Mouse (Mus musculus) cerebellum, adult 8-10 months (tissue): ENCODE measurements around the gene Ly6g6d.

Source experiments
- DNase-seq: peaks from one replicate; pipeline ENCODE4 v3.0.0; 2022

The Ly6g6d gene

DNA sequence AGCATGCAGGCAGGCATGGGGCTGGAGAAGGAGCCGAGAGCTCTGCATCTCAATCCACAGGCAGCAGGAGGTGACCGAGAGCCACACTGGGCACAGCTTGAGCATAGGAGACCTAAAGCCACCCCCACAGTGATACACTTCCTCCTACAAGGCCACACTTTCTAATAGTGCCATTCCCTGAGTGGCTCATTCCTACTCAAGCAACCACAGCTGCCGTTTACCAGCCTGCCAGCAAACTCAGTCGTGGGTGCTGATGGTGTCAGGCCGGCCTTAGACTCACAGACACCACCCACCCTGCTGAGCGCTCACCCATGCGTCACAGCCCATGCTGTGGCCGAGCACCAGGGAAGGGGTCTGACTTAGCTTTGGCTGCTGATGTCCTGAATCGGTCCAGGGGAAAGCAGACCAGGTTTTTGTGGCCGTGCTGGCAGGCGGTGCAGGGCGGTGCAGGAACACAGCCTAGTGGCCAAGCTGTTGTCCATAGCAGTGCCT is 19.3 kb upstream of the Ly6g6d start:
- DNase-seq, result peak; percentile 67

DNA sequence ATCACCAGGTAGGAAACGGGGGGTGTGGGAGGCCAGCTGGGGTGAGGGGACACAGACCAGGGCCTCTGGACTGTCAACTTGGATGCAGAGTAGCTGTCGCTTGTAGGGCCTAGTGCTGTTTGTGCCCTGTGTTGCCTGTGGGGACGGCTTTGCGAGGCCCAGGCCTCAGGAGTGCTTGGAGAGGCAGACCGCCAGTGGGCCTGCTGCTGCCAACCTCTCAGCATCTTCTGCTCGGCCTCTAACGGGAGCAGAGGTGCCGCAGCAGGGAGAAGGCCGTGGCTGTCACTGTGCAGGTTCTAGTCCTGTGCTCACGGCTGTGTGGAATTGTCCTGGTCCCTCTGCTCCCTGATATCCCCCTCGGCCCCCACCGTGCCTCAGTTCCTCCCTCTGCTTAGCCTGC is 18.7 kb upstream of the Ly6g6d start:
- DNase-seq, result no peak

DNA sequence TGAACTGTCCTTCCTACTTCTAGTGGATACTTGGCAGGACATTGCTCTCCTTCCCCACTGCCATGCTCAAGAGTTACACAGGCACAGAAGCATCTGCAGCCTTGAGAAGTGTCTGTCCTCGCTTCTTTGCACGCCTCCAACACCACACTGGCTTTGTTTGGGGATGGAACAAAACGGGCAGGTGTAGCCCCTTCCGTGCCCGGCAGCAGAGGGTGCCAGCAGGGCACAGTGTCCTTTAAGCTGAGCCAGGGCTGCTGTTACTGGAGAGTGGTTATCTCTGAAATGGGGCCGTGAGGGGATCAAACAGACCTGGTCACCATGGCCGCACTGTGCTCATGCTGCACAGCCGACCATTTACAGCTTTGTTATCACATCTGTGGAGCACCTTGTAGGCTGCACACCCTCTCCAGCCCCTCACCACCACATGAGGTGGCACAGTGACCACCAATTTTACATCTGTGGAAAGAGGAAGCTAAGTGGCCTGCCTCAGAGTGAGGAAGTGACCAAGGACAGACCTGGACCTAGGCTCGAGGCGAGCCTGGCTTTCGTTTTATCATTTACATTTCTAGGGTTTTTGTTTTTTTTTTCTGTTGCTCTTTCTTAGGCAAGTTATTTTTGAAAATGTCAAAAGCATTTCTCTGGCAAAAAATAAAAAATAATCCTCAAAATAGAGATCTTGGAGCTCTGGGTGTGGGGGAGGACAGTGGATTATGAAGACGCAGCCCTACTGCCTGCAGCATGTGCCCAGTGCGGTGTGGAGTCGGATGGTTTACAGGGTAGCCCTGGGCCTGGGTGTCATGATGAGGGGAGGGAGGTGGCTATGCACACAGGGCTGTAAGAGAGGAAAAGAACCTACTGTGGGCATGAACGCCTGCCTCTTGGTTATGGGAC is 16.9 kb upstream of the Ly6g6d start:
- no peak for DNase-seq

DNA sequence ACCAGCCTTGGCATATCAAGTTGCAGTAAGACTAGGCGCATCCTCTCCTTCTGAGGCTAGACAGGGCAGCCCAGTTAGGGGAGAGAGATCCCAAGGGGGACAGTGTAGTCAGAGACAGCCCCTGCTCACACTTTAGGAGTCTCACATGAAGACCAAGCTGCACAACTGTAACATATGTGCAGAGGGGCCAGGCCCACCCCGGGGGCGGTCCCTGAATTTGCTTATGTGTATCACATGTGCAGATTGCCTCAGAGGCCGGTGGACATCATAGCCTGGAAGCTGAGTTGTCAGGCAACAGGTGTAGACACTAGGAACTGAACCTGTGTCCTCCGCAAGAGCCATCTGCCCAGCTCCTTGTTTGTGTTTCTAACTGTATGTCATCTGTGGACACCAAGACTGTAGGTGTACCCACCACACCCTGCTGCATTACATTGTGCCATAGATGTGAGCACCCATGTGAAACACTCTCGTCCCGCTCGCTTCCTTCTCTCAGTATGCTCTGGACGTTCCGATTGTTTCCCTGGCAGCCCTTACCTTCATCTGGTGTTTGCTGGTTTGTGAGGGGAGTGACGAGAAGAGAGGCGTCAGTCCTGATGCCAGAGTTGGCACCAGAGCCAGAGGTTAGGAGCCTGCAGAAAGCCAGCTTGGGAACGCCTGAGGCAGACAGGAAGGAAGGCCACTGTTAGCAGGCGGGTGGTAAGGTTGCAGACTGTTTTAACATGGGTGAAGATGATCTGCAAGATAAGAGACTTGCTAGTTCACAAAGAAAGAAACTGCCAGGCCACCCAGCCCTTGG is 14.7 kb upstream of the Ly6g6d start:
- DNase-seq, result no peak

DNA sequence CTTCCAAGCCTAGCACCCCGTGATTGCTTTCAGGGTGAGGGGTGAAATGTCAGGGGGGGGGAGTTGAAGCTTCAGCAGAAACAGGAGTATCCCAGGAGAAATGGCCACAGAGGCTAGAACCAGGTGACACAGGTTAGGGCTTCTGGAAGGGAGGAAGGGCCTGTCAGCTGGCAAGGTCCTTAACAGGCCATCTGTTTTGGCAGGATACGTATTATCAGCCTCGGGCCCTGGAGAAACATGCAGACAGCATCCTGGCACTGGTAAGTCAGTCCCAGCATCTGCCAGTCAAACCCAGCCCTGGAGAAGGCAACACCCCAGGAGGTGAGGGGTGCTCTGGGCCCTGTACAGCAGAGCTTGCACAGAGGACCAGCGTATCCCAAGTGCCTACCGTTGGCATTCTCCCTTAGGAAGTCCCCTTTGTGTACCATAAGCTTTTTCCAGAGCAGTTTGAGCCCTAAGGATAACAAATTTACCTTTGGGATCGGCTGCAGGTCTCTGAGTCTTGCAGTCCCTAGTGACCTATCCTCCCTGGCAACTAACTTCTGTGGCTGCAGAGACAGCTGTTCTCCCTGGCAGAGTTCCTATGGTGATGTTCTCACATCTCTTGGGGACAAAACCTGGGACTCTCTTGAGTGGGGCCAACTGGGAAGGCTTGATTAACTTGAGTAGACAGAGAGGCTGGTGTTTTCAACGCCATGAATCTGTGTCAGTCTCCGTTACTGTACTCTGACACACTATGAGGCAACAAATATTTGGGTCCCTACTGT is 12.5 kb upstream of the Ly6g6d start:
- DNase-seq, result peak; percentile 82

DNA sequence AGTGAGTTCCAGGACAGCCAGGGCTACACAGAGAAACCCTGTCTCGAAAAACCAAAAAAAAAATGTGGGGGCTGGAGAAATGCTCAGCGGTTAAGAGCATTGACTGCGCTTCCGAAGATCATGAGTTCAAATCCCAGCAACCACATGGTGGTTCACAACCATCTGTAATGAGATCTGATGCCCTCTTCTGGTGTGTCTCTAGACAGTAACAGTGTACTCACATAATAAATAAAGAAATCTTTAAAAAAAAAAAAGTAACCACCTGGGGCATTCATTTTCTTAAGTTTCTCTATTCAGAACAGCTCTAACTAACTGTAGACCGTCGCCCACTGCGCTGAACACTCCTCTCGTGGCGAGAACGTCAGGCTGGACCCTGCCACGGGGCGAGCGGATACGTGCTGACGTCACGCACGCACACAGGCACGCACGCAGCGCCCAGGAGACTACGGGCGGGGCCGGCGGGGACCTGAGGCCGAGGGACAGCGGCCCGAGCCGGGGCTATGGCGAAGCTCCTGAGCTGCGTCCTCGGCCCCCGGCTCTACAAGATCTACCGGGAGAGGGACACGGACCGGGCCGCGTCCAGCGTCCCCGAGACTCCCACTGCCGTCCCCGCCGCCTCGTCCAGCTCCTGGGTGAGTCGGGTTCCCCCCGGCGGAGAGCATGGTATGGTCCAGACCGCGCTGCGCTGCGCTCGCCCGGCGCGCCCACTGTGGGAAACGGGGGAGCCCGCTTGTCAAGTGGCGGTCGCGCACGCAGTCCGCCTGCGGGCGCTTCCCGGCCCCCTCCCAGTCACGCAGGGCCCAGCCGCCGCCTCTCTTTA is 11.2 kb upstream of the Ly6g6d start, which contains the start of gene Abhd16a:
Gene Abhd16a (plus strand): TSS at position 439 of the 820 bp plus-strand sequence.
- DNase-seq, result peak; percentile 95

DNA sequence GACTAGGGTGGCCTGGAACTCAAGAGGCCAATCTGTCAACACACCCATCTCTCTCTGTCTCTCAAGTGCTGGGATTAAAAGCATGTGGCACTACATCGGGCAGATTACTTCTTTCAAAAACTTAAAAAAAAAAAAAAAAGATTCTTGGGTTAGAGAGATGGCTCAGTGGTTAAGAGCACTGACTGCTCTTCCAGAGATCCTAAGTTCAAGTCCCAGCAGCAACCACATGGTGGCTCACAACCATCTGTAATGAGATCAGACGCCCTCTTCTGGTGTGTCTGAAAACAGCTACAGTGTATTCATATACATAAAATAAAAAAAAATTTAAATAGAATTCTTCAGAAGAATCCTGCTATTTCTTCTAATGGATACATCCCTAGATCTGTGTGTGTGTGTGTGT is 10.3 kb upstream of the Ly6g6d start:
- DNase-seq, result no peak

DNA sequence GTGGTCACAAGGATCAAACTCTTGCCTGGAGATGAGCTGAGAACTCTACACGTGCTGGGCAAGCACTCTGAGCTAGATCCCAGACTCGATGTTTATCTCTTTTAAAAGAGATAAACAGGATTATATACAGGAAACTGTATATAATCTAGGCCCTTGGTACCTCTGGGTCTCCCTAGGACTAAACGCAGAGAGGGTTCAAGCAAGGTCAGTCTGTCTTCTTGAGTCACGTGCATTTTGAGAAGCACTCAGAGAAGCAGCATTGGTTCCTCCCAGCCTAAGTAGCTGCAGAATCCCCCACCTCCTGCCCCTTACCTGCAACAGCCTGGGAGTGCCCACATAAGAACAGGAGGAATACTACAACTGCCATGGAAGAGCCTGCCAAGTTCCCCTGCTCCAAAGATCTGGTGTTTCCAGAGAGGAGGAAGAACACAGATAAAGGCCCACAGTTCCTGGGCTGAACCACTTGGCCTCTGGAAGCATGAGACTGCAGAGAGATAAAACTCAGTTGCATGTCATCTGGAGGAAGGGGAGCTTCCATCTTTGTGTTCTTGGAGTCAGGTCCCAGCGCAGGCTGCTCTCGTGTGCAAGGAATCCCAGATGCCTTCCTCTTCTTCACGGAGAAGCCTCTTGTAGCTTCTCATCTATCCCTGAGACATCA is 7.5 kb upstream of the Ly6g6d start, which contains the start of gene Ly6g6f:
Gene Ly6g6f (minus strand): TSS at position 403 of the 658 bp plus-strand sequence.
- no peak for DNase-seq

DNA sequence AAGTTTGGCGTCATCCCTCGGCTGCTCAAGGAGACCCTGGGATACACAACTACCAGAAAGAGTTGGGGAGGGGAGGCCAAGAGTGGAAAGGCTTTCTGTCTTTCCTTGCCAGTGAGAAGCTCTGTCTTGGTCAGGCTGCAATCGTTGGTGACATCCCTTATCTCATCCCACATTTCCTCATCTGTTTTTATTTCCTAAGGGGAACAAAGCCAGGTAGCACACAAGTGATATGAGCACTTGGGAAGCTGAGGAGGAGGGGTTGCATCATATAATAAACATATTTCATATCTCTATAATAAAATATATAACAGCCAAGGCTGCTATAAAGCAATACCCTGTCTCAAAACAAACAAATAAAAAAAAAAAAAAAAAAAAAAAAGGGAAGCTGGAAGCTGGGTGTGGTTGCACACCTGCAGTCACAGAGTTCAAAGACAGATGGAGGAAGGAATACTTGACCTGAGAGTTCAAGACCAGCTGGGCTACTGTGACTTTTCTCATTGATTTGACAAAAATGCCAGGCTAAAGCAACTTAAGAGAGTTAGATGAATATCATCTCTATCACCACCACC is 6.1 kb upstream of the Ly6g6d start:
- no peak for DNase-seq

DNA sequence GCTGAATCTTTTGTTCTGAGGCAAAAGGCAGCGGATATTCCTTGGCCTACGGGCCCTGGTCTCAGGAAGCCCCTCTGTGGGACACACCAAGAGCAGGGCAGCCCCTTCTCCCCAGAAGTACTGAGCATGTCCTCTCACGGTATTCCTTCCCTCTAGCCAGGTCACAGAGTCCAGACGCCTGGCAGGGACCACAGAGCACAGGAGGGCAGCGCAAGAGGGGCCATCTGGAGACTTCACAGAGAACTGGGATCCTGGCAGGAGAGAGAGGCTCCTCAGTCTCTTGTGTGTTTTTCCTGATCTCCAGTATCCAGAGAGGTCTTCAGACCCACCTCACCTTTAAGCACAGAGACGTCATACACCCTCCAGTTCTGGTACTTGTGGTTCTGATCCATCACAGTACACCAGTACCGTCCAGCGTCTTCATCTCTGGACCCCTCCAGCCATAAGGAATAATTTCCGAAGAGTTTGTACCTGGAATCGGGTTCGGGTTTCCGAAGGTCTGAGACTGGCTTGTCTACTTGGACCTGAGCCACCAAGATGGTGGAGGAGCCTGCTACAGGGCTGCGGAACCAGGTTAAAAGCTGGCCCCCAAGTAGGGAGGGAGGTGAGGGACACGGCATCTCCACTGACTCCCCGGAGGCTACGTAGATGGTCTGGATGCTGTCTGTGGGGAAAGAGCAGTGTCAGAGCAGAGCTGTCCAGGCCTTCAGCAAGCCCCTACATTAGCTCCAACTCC is 5.1 kb upstream of the Ly6g6d start:
- DNase-seq, result peak; percentile 76

DNA sequence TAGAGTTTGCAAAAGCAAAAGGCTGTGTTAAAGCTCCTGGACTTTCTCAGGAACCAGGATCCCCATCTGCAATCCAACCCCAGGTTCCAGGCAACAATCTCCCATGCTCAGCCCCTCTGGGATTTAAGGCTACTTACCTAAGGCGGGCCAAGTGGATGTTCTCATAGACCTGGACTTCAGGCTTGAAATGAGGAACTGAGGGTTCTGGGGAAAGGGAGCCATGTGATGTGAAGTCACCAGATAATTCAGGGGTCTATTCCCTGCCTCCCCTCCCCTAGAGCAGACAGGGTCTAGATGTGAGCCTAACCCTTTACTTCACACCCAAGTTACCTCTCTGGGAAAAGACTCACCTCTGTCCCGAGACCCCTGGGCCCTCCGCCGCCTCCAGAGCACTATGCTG is 2.8 kb upstream of the Ly6g6d start:
- DNase-seq, result no peak

DNA sequence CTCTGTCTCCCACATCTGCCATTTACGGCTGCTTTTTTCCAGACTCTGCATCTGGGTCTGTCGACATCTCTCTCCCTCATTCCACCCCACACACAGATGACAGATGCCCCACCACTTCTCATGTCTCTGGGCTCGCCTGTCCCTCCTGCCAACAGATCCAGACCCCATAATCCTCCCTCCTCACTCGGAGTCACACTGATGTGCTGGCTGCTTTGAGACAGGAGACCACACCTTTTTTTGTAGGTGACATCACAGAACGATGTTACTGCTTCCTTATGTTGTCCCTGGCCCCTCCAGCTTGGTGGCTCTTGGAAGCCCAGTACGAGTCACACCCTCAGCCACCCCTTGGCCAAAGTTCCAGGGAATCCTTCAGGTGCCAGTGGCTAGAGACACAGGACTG is 2.4 kb upstream of the Ly6g6d start:
- DNase-seq, result no peak

DNA sequence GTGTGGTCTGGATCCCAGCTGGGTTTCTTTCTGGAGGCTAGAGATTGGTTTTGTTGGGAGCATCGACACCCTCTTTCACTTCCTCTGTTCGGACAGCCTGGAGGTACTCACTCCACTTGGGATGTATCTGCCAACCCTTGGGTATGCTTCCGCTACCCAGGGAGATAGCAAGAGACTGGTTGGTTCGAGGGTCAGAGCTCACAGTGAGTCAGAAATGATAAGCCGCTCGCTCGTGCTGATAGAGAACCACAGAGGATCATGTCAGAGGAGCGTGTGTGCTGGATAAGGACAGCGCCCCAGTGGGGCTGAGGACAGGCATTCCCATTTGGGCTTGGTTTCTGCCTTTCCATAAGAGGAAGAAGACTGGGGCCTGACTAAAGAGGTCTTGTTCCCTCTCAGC is 1.9 kb upstream of the Ly6g6d start:
- DNase-seq, result no peak

DNA sequence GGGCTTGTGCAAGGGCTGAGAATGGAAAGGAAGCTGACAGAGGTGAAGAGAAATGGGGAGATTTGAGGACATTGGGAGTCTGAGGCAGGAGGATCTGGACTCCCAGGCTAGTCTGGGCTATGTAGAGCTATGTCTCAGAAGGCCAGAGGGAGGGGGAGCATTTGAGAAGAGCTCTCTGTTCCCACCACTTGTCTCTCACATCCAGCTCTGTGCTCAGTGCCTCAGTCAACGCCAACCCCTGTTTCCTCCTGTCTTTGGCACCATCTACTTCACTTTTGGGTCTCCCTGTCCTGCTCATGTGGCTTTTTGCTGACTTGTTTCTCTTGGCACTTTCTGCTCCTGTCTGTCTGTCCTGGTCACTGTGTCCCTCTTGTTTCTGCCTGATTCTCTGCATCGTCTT is 580 bp downstream of the Ly6g6d start:
- DNase-seq, result no peak

DNA sequence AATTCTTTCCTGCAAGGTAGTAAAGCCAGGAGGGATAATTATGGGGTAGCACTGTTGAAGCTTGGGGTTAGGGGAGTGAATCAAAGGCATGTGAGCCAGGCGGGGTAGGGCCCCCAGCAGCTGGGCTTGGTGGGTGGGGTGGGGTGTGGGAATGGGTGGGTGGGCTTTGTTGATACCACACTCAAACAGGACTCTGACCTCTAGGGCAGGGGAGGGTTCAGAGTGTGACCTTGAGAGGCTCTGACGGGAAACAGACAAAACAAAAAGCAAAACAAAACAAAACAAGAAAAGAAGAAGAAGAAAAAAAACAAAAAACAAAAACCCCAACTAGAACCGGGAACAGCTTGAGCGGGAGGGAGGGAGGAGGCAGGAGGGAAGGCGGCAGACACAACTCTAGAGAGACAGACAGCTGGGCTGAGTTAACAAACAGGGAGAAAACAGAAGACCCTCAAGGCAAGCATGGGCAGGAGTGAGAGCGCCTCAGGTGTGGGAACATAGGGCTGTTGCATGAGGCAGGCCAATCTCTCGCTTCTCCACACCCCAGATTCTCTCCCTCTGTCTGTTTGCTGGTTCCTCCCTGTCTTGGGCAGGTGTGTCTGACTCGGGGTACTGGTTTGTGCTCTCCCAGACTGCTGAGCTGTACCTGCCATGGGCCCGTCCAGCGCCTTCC is 1.2 kb downstream of the Ly6g6d start, which contains the start of gene Ly6g6e:
Gene Ly6g6e (plus strand): TSS at position 396 of the 670 bp plus-strand sequence.
- no peak for DNase-seq

DNA sequence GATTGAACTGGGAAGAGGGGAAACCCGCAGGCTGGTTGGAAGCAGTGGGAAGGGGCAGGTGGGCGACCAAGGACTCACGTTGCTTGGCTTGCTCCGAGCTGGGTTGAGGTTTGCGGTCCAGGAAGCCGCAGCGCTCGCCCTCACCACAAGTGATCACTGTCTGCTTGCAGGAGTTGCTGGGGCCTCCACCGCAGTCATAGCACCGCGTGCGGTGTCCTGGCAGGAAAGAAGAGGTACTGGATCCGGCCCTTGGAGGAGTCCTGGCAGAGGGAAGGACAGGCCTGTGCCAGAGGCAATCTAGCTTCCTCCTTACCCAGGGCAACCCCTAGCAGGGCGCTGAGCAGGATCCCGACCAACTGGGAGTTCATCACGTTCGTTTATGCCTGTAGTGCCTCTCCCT is 3.8 kb downstream of the Ly6g6d start:
- peak; percentile 82 for DNase-seq

DNA sequence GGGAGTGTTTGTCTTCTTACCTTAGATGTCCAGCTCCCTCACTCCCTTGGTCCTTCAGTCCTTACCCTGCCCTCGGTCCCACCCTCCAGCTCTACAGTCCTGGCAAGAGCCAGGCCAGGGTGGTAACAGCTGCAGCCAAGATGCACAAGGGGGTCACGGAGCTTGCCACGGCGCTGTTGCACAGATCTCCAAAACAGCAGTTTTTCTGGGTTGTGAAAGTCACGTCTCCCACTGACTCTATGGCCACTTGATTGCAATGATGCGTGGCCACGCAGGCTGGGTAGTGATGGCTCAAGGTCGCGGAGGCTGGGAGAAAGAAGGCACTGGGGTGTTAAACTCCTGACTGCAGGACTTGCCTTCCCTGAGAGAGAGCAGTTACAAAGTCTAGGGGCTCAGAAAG is 6.4 kb downstream of the Ly6g6d start:
- no peak for DNase-seq

DNA sequence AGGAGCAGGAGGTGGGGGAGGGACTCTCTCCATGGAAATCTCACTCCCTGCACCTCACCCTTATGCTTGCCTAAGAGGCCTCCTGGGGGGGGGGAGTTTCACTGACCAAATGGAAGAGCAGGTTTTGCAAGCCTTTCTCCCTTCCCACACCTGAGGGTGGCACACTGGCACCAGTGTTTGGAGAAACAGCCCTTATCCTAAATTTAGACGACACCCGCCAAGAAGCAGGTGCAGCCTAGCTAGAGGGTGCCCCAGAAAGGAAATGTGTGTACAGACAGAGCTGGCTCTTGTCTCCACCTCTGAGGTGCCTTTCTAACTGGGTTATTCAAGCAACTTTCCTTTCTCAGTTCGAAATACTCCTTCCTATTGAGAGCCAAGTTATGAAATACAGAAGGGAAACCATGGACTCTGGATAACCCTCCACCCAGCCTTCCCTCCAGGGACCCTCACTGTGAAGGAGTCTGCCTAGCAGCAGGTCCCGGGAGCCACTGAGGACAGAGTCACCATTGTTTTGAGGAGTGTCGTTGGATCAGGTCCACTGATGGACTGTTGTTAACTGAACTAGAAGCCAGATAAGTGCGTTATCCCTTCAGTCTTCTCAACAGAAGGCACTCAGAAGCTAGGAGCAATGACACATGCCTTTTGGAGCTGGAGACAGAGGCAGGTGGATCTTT is 7.2 kb downstream of the Ly6g6d start:
- peak; percentile 84 for DNase-seq
